Mouse (Mus musculus) hindbrain, postnatal 0 days (tissue): ENCODE data around the gene 2610028H24Rik. TPM values are rescaled to one million over a fixed set of nuclear protein-coding genes. Genes with fewer than 3 reads are reported as not detected.

Source experiments
- ATAC-seq: fragments of 200-750 bp; cut with Nextera tagmentation; 2 replicates; pipeline ENCODE4 v1.8.0; 2017; ENCODE audit warnings: mild to moderate bottlenecking, moderate TSS enrichment, moderate library complexity
- DNase-seq: peaks from one replicate; pipeline ENCODE4 v3.0.0-alpha.2; 2015; ENCODE audit warnings: low spot score
- H3K27ac ChIP-seq: fragments of 300-500 bp; sonication (generic); 2 replicates; pipeline ENCODE4 v1.5.1; 2014; ENCODE audit warnings: mild to moderate bottlenecking
- H3K27me3 ChIP-seq: fragments of 300-500 bp; sonication (generic); 2 replicates; pipeline ENCODE4 v1.6.1; 2014; ENCODE audit warnings: low read length, mixed read lengths; ENCODE audit not compliant: insufficient read depth
- H3K36me3 ChIP-seq: fragments of 300-500 bp; sonication (generic); 2 replicates; pipeline ENCODE4 v1.6.1; 2014; ENCODE audit warnings: low read length, mixed read lengths; ENCODE audit not compliant: insufficient read depth
- H3K4me1 ChIP-seq: fragments of 300-500 bp; sonication (generic); 2 replicates; pipeline ENCODE4 v1.6.1; 2014; ENCODE audit warnings: antibody characterized with exemption, low read length, mixed read lengths; ENCODE audit not compliant: insufficient read depth
- H3K4me2 ChIP-seq: fragments of 300-500 bp; sonication (generic); 2 replicates; pipeline ENCODE4 v1.6.1; 2014; ENCODE audit warnings: low read depth, mild to moderate bottlenecking, low read length, moderate library complexity, mixed read lengths
- H3K4me3 ChIP-seq: fragments of 300-500 bp; sonication (generic); 2 replicates; pipeline ENCODE4 v1.5.1; 2014; ENCODE audit warnings: low read length
- H3K9ac ChIP-seq: fragments of 300-500 bp; sonication (generic); replicated peaks from 2 replicates; pipeline ENCODE4 v1.6.1; 2014; ENCODE audit warnings: mild to moderate bottlenecking, low read length, moderate library complexity, mixed read lengths
- H3K9me3 ChIP-seq: fragments of 300-500 bp; sonication (generic); 2 replicates; pipeline ENCODE4 v1.6.1; 2016; ENCODE audit warnings: low read length, mixed read lengths
- CTCF ChIP-seq: IDR thresholded peaks from 2 replicates; pipeline ENCODE4 v1.5.1; 2016; ENCODE audit warnings: antibody characterized with exemption, control low read depth, low read depth
- WGBS: fragments of 180-500 bp; shearing (Covaris S2); extraction: QIAGEN DNeasy Blood & Tissue Kit; methylation state at CpG from one replicate; pipeline ENCODE4 v1.1.7; 2014; 5-methylcytosine and 5-hydroxymethylcytosine counted together
- polyA plus RNA-seq: library from polyadenylated mRNA; unstranded; fragments of >200 nt; fragmentation: Nextera tagmentation; extraction: Ambion mirVana; gene quantifications from 2 replicates; pipeline ENCODE4 v1.2.1, GENCODE M21; 2015
- total RNA-seq: library from RNA; depleted of rRNA; stranded (reverse); fragments of >200 nt; gene quantifications from 2 replicates; pipeline ENCODE4 v1.2.3, GENCODE M21; 2014

Gene 2610028H24Rik
- total and polyA plus RNA-seq, 2 experiments from 2014 or later, result not detected

GRCm38 (mm10) chr10:76488265-76488664, 39.4 kb downstream of the 2610028H24Rik start:
- Histone ChIP-seq H3K9me3 (no peaks in the 10 kb centered on the region), H3K4me2 (no peak overlapping the region), H3K27me3 (no peaks in the 10 kb centered on the region), H3K27ac (no peak overlapping the region), H3K9ac (no peak overlapping the region), H3K36me3 (peaks cover 80% of the 10 kb centered on the region), H3K4me3 (no peak overlapping the region), H3K4me1 (no peaks in the 10 kb centered on the region)
- no peak for TF ChIP-seq CTCF
- 95% methylated on average over 8 of the region's 8 CpGs for WGBS
- ATAC-seq (no peak), DNase-seq (no peak)

- Histone ChIP-seq H3K4me3 (no peak overlapping the region), H3K4me1 (no peaks in the 10 kb centered on the region), H3K9me3 (no peaks in the 10 kb centered on the region), H3K27me3 (no peaks in the 10 kb centered on the region), H3K9ac (no peak overlapping the region), H3K4me2 (no peak overlapping the region), H3K27ac (no peak overlapping the region), H3K36me3 (peaks cover 80% of the 10 kb centered on the region)
- no peak for DNase-seq
- no peak for ATAC-seq
- WGBS, result 97% methylated on average over 15 of the region's 15 CpGs
- TF ChIP-seq CTCF, result no peak
Observed at GRCm38 (mm10) chr10:76489205-76489604, 40.3 kb downstream of the 2610028H24Rik start.

GRCm38 (mm10) chr10:76493527-76493926, 44.6 kb downstream of the 2610028H24Rik start:
- H3K4me2 ChIP-seq, result no peak overlapping the region
- no peaks in the 10 kb centered on the region for H3K27me3 ChIP-seq
- 0 out of 2 replicates have a peak, but pooled peaks have one; percentile 11 for TF ChIP-seq CTCF
- 67% methylated on average over 1 of the region's 1 CpGs for WGBS
- H3K9ac ChIP-seq, result no peak overlapping the region
- no peaks in the 10 kb centered on the region for H3K9me3 ChIP-seq
- DNase-seq (no peak), ATAC-seq (no peak)
- H3K4me1 ChIP-seq, result no peaks in the 10 kb centered on the region
- no peak overlapping the region for H3K27ac ChIP-seq
- H3K4me3 ChIP-seq, result no peak overlapping the region
- H3K36me3 ChIP-seq, result peaks cover 69% of the 10 kb centered on the region

GRCm38 (mm10) chr10:76495501-76495900, 46.6 kb downstream of the 2610028H24Rik start:
- peaks cover 69% of the 10 kb centered on the region for H3K36me3 ChIP-seq
- no peak for ATAC-seq
- no peak overlapping the region for H3K27ac ChIP-seq
- no peak overlapping the region for H3K9ac ChIP-seq
- DNase-seq, result no peak
- no peaks in the 10 kb centered on the region for H3K4me1 ChIP-seq
- TF ChIP-seq CTCF, result no peak
- no peaks in the 10 kb centered on the region for H3K9me3 ChIP-seq
- no peak overlapping the region for H3K4me3 ChIP-seq
- 91% methylated on average over 6 of the region's 6 CpGs for WGBS
- no peak overlapping the region for H3K4me2 ChIP-seq
- no peaks in the 10 kb centered on the region for H3K27me3 ChIP-seq

- H3K4me2 ChIP-seq, result no peak overlapping the region
- no peaks in the 10 kb centered on the region for H3K4me1 ChIP-seq
- no peaks in the 10 kb centered on the region for H3K9me3 ChIP-seq
- no peak overlapping the region for H3K27ac ChIP-seq
- DNase-seq (no peak), ATAC-seq (no peak)
- no peak overlapping the region for H3K4me3 ChIP-seq
- WGBS, result 94% methylated on average over 7 of the region's 7 CpGs
- TF ChIP-seq CTCF, result no peak
- H3K27me3 ChIP-seq, result no peaks in the 10 kb centered on the region
- H3K9ac ChIP-seq, result no peak overlapping the region
- H3K36me3 ChIP-seq, result peaks cover 69% of the 10 kb centered on the region
Observed at GRCm38 (mm10) chr10:76496366-76496765, 47.5 kb downstream of the 2610028H24Rik start.

GRCm38 (mm10) chr10:76497522-76497921, 48.6 kb downstream of the 2610028H24Rik start:
- no peak for ATAC-seq
- H3K4me3 ChIP-seq, result no peak overlapping the region
- H3K9me3 ChIP-seq, result no peaks in the 10 kb centered on the region
- H3K27me3 ChIP-seq, result no peaks in the 10 kb centered on the region
- TF ChIP-seq CTCF, result no peak
- peaks cover 73% of the 10 kb centered on the region for H3K36me3 ChIP-seq
- no peak overlapping the region for H3K4me2 ChIP-seq
- no peak for DNase-seq
- H3K27ac ChIP-seq, result no peak overlapping the region
- 96% methylated on average over 4 of the region's 4 CpGs for WGBS
- H3K4me1 ChIP-seq, result no peaks in the 10 kb centered on the region
- no peak overlapping the region for H3K9ac ChIP-seq

- WGBS, result 90% methylated on average over 11 of the region's 11 CpGs
- Histone ChIP-seq H3K9me3 (no peaks in the 10 kb centered on the region), H3K27ac (no peak overlapping the region), H3K27me3 (no peaks in the 10 kb centered on the region), H3K36me3 (peaks cover 82% of the 10 kb centered on the region), H3K4me2 (no peak overlapping the region), H3K4me3 (no peak overlapping the region), H3K9ac (no peak overlapping the region), H3K4me1 (no peaks in the 10 kb centered on the region)
- no peak for DNase-seq
- ATAC-seq, result no peak
- no peak for TF ChIP-seq CTCF
Observed at GRCm38 (mm10) chr10:76504271-76504943, 55.5 kb downstream of the 2610028H24Rik start.
